Mouse (Mus musculus): ENCODE results near the gene Atg16l2.

DNA sequence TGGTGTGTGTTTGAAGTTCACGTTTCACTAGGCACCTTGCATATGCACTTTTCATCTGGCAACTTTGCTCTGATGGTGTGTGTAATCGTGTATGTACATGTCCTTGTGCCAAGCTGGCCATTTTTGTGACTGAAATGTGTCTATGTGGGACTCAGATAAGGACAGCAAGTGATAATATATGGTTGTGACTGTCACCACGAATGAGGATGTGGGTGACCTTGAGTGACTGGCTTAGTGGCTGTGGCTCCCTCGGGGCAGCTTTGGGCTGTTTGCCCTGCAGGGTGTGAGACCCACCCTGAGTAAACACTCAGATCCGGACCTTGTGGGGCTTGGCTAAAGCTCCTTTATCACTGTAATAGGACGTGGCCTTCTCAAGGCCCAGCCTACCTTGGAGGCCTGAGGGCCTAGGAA is 14.5 kb upstream of the Atg16l2 start:
- no peak for TF ChIP-seq CTCF (IDR thresholded peaks at IDR 0.05; ENCODE audit: low read depth, low read length)
- TF ChIP-seq POLR2AphosphoS5 (IDR thresholded peaks at IDR 0.05; ENCODE audit: insufficient replicate concordance, low read depth, low read length) = no peak
- TF ChIP-seq GATA1 (IDR thresholded peaks at IDR 0.05; ENCODE audit: borderline replicate concordance, low read length) = no peak
- TF ChIP-seq TAL1 (conservative IDR thresholded peaks at IDR 0.05; ENCODE audit: low read depth, low read length) = no peak
- no peak for TF ChIP-seq GATA2 (IDR thresholded peaks at IDR 0.05; ENCODE audit: borderline replicate concordance, low read depth, low read length)

Data from G1E (cell line).